Mouse (Mus musculus) liver, embryonic 11.5 days (tissue): ENCODE measurements around the gene Tcp11l1. TPM values are rescaled to one million over a fixed set of nuclear protein-coding genes. Genes with fewer than 3 reads are reported as not detected.

Experiments used
- ATAC-seq: fragments of 200-750 bp; cut with Nextera tagmentation; replicated peaks from 2 replicates; pipeline ENCODE4 v1.8.0; 2017; ENCODE audit warnings: moderate number of reproducible peaks, mild to moderate bottlenecking, moderate TSS enrichment, moderate library complexity; ENCODE audit not compliant: low FRiP score
- DNase-seq: peaks from one replicate; pipeline ENCODE4 v3.0.0-alpha.2; 2017; ENCODE audit warnings: low spot score
- H3K27ac ChIP-seq: fragments of 300-500 bp; sonication (generic); 2 replicates; pipeline ENCODE4 v1.5.1; 2014; ENCODE audit warnings: mild to moderate bottlenecking, low read depth, low read length, control low read depth
- H3K27me3 ChIP-seq: fragments of 300-500 bp; sonication (generic); replicated peaks from 2 replicates; pipeline ENCODE4 v1.6.1; 2014; ENCODE audit warnings: low read length, mixed read lengths; ENCODE audit not compliant: control insufficient read depth, insufficient read depth
- H3K36me3 ChIP-seq: fragments of 300-500 bp; sonication (generic); 2 replicates; pipeline ENCODE4 v1.6.1; 2014; ENCODE audit warnings: mild to moderate bottlenecking, low read length, moderate library complexity, mixed read lengths; ENCODE audit not compliant: control insufficient read depth, insufficient read depth
- H3K4me1 ChIP-seq: fragments of 300-500 bp; sonication (generic); replicated peaks from 2 replicates; pipeline ENCODE4 v1.6.1; 2014; ENCODE audit warnings: low read length, mixed read lengths; ENCODE audit not compliant: control insufficient read depth, insufficient read depth
- H3K4me2 ChIP-seq: fragments of 300-500 bp; sonication (generic); 2 replicates; pipeline ENCODE4 v1.6.1; 2014; ENCODE audit warnings: mild to moderate bottlenecking, control low read depth, moderate library complexity
- H3K4me3 ChIP-seq: fragments of 300-500 bp; sonication (generic); 2 replicates; pipeline ENCODE4 v1.5.1; 2014; ENCODE audit warnings: low read depth, low read length, control low read depth
- H3K9ac ChIP-seq: fragments of 300-500 bp; sonication (generic); 2 replicates; pipeline ENCODE4 v1.6.1; 2014; ENCODE audit warnings: low read depth, low read length, control low read depth
- H3K9me3 ChIP-seq: fragments of 300-500 bp; sonication (generic); 2 replicates; pipeline ENCODE4 v1.6.1; 2016; ENCODE audit warnings: low read length, inconsistent platforms, mixed read lengths; ENCODE audit not compliant: control insufficient read depth
- WGBS: fragments of 180-500 bp; shearing (Covaris S2); extraction: QIAGEN DNeasy Blood & Tissue Kit; methylation state at CpG from one replicate; pipeline ENCODE4 v1.1.7; 2014; 5-methylcytosine and 5-hydroxymethylcytosine counted together
- polyA plus RNA-seq: library from polyadenylated mRNA; unstranded; fragments of >200 nt; fragmentation: Nextera tagmentation; extraction: Ambion mirVana; gene quantifications from 2 replicates; pipeline ENCODE4 v1.2.1, GENCODE M21; 2014

Tcp11l1 gene
- 20.3 and 22.9 TPM in 2 replicates for polyA plus RNA-seq

DNA sequence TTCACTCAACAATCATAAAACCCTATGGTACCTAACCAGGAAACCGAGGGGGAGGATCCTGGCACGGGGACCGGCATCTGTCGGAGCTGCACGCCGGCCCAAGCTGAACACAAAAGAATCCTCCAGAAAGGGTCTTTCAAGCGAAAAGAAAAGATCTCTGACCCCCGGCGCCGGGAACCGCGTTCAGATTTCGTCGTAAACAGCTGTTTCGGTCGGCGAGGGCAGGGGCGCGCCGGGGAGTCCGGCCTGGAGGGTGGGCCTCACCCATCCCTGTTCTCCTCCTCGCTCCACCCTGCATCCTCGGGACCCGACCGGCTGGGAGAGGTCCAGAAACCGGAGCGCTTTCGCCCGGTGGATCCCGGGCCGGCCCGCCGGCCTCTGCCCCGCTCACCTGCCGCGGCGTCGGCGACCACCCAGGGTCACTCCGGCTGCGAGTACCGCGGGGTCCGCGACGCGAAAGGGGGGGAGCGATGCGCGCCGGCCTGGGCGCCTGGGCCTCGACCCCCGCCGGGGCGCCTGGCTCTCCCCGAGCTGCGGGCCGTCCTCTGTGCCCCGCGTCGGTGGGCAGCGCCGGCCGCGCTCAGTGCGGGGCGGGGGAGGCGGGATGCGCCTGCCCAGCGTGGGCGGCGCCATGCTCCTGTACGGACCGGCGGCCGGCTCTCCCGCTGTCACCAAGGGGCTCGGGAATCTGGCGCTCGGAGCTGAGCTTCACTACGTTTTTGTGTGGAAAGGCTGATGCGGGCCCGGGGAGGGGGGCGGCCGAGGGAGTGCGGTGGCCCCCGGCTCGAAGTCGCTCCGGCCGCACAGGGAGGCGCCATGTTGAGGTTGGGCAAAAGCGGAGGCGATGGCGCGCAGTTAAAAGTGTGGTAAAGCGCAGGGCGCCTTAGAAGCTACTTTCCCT lies at the start of gene Tcp11l1:
TSS of gene Tcp11l1 (minus strand) at position 585 of the 901 bp plus-strand sequence.
- Histone ChIP-seq H3K27ac (no peak within 1 kb of the TSS), H3K4me3 (peak within 1 kb of the TSS; percentile 82), H3K27me3 (peaks cover 8% of the 10 kb centered on the region; the same call in 1 of the 2 replicates), H3K4me2 (peak within 1 kb of the TSS; percentile 81), H3K9me3 (no peaks in the 10 kb centered on the region), H3K36me3 (no peaks in the 10 kb centered on the region), H3K4me1 (no peaks in the 10 kb centered on the region), H3K9ac (peak within 1 kb of the TSS; percentile 70)
- DNase-seq (peak; percentile 73), ATAC-seq (peak; percentile 79)
- under 1% methylated on average over 90 of the region's 99 CpGs for WGBS

- no peak for DNase-seq
Measured at GRCm38 (mm10) chr2:104750611-104751010, 38.6 kb upstream of the Tcp11l1 start.

DNA sequence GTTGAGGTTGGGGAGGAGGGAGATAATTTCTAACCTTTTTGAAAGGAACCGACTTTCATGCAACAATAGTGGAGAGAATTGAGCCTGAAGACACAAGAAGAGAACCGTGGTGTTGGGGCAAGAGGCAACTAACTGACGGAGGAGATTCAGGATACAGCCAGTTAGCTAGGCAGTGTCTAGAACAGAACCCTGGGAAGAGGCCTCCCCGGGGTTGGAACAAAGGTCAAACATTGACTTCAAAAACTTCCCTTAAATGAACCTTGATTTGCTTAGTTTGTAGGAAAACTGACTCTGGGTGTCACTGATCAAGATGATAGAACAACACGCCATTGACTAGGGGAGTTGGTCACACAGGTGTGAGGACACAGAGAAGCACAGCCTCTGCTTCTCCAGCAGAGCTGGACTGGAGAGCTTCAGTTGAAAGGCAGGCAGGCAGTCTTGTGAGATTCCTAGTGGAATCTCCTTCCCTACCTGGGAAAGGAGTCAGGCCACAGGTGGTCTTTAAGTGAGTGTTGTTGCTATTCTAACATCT lies 36.7 kb upstream of the Tcp11l1 start:
- no peaks in the 10 kb centered on the region for H3K4me1 ChIP-seq
- H3K9me3 ChIP-seq = no peaks in the 10 kb centered on the region
- 66% methylated on average over 5 of the region's 5 CpGs for whole genome bisulfite sequencing
- H3K9ac ChIP-seq = no peak overlapping the region
- no peak for ATAC-seq
- H3K27ac ChIP-seq = no peak overlapping the region
- H3K27me3 ChIP-seq = no peaks in the 10 kb centered on the region
- no peak for DNase-seq
- H3K4me2 ChIP-seq = no peak overlapping the region
- H3K4me3 ChIP-seq = no peak overlapping the region
- H3K36me3 ChIP-seq = no peaks in the 10 kb centered on the region

More at GRCm38 (mm10) chr2:104750611-104751010, 38.6 kb upstream of the Tcp11l1 start:
- no peak overlapping the region for H3K4me2 ChIP-seq
- ATAC-seq = no peak
- no peaks in the 10 kb centered on the region for H3K9me3 ChIP-seq
- no peak overlapping the region for H3K9ac ChIP-seq
- 52% methylated on average over 3 of the region's 3 CpGs for WGBS
- no peaks in the 10 kb centered on the region for H3K36me3 ChIP-seq
- no peak overlapping the region for H3K4me3 ChIP-seq
- H3K27ac ChIP-seq = no peak overlapping the region
- no peaks in the 10 kb centered on the region for H3K4me1 ChIP-seq
- H3K27me3 ChIP-seq = no peaks in the 10 kb centered on the region

GRCm38 (mm10) chr2:104746251-104746650 lies 34.3 kb upstream of the Tcp11l1 start:
- H3K4me1 ChIP-seq = no peaks in the 10 kb centered on the region
- DNase-seq = no peak
- H3K4me3 ChIP-seq = no peak overlapping the region
- H3K4me2 ChIP-seq = no peak overlapping the region
- no peaks in the 10 kb centered on the region for H3K36me3 ChIP-seq
- ATAC-seq = no peak
- no peak overlapping the region for H3K9ac ChIP-seq
- H3K27ac ChIP-seq = no peak overlapping the region
- H3K27me3 ChIP-seq = peaks cover 16% of the 10 kb centered on the region
- WGBS = 43% methylated on average over 8 of the region's 8 CpGs
- H3K9me3 ChIP-seq = no peaks in the 10 kb centered on the region

DNA sequence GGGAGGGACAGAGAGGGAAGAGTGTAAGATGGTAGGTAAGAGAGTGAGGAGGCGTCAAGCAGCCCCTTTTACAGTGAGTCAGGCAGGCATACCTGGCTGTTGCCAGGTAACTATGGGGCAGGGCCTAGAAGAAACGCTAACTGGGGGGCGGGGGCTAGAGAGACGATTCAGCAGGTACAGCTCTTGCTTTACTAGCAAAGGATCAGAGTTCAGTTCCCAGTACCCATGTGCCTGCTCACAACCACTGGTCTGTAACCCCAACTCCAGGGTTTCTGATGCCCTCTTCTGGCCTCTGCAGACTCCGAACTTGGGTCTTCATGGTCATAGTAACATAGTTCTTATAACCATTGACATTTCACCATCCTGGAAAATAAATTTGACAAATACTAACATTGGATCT lies 32.0 kb upstream of the Tcp11l1 start:
- H3K9ac ChIP-seq = no peak overlapping the region
- no peaks in the 10 kb centered on the region for H3K4me1 ChIP-seq
- H3K27ac ChIP-seq = no peak overlapping the region
- WGBS = 51% methylated on average over 5 of the region's 5 CpGs
- DNase-seq = no peak
- H3K9me3 ChIP-seq = no peaks in the 10 kb centered on the region
- H3K4me3 ChIP-seq = no peak overlapping the region
- H3K36me3 ChIP-seq = no peaks in the 10 kb centered on the region
- no peak for ATAC-seq
- no peak overlapping the region for H3K4me2 ChIP-seq
- peaks cover 20% of the 10 kb centered on the region for H3K27me3 ChIP-seq

DNA sequence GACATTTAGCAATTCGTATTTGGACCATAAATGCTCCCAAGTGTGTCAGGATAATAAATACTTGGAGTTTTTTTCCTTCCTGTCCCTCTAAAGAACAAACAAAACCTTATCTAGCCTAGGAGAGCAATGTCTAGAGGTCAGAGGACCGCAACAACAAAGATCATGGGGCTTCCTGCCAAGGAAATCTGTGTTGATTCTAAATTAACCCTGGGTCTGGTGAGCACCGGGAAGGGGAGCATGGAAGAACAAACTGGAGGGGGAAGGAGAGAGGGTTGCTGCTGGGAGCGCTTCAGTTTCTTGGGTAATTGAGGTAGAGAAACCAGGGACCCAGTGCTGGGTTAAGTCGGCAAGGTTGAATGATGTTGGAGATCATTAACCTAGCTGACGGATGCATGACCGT lies 31.2 kb upstream of the Tcp11l1 start:
- DNase-seq (no peak), ATAC-seq (0 out of 2 replicates have a peak, but pooled peaks have one; percentile 4)
- Histone ChIP-seq H3K36me3 (no peaks in the 10 kb centered on the region), H3K4me2 (peak overlapping the region; percentile 92), H3K9ac (peak overlapping the region; percentile 66; the same call in 1 of the 2 replicates), H3K9me3 (no peaks in the 10 kb centered on the region), H3K4me1 (no peaks in the 10 kb centered on the region), H3K27me3 (peaks cover 20% of the 10 kb centered on the region), H3K27ac (no peak overlapping the region), H3K4me3 (peak overlapping the region; percentile 70)
- WGBS = 14% methylated on average over 7 of the region's 7 CpGs

GRCm38 (mm10) chr2:104742741-104743064 lies 30.7 kb upstream of the Tcp11l1 start, which contains the start of gene Depdc7:
Gene Depdc7, minus strand, starts transcription at chr2:104742878.
- peaks cover 20% of the 10 kb centered on the region for H3K27me3 ChIP-seq
- peak; percentile 90 for ATAC-seq
- peak within 1 kb of the TSS; percentile 66 for H3K9ac ChIP-seq
- H3K4me3 ChIP-seq = peak within 1 kb of the TSS; percentile 70
- no peak within 1 kb of the TSS for H3K27ac ChIP-seq
- H3K9me3 ChIP-seq = no peaks in the 10 kb centered on the region
- WGBS = under 1% methylated on average over 30 of the region's 31 CpGs
- no peaks in the 10 kb centered on the region for H3K36me3 ChIP-seq
- H3K4me2 ChIP-seq = peak within 1 kb of the TSS; percentile 92
- peak; percentile 86 for DNase-seq
- H3K4me1 ChIP-seq = no peaks in the 10 kb centered on the region

DNA sequence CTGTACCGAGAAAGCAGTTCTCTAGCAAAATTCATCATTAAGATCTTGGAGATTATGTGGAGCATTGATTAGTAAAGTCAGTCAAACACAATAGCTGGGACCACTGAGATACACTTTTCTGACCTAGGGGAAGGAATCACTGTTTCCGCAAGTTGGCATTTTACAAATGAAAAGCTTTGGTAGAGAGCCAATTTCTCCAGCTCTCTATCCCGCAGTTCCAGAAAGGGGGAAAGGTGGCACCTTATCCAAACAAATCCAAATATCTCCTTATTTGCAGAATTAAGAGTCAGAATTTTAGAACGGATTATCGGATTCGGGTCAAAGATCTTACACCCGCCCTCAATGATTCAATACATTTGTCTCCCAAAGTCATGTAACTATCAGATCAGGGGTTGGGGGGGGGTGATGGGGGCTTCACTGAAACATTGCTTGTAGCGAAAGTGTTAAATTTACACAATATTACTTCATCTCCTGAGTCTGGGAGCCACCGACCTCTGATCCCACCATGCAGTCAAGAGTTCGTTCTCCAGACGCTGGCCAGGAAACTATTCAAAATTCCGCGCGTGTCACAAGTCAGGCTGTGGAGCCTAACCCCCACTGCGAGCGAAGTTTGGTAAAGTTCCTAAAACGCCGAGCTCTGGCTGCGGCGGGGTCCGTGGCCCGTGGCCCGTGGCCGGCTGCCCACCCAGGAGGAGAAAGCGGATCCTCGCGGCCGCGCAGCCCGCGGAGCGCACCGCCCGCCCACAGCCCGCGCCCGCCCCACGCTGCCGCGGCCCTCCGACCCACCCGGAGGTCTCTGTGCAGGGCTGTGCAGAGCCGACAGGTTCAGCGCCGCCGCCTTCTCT lies 30.1 kb upstream of the Tcp11l1 start:
- H3K27ac ChIP-seq = no peak overlapping the region

More for the DNA sequence above, 30.1 kb upstream of the Tcp11l1 start:
- DNase-seq (no peak), ATAC-seq (0 out of 2 replicates have a peak, but pooled peaks have one; percentile 11)
- peak overlapping the region; percentile 70 for H3K4me3 ChIP-seq
- H3K4me1 ChIP-seq = no peaks in the 10 kb centered on the region
- peak overlapping the region; percentile 92 for H3K4me2 ChIP-seq
- 6% methylated on average over 44 of the region's 46 CpGs for WGBS
- peaks cover 20% of the 10 kb centered on the region for H3K27me3 ChIP-seq
- no peaks in the 10 kb centered on the region for H3K9me3 ChIP-seq
- no peaks in the 10 kb centered on the region for H3K36me3 ChIP-seq
- peak overlapping the region; percentile 66 for H3K9ac ChIP-seq
